Mouse (Mus musculus) testis, adult 2 months (tissue): ENCODE data around the gene Slc1a7. TPM values are rescaled to one million over a fixed set of nuclear protein-coding genes. Genes with fewer than 3 reads are reported as not detected.

Experiments
- H3K27ac ChIP-seq: fragments of 200-500 bp; 2 replicates; pipeline ENCODE4 v1.5.1; 2012; ENCODE audit warnings: low read depth, low read length; ENCODE audit not compliant: control insufficient read depth, insufficient read depth
- H3K27me3 ChIP-seq: fragments of 200-500 bp; 2 replicates; pipeline ENCODE4 v1.6.1; 2012; ENCODE audit warnings: mild to moderate bottlenecking, low read length, moderate library complexity; ENCODE audit not compliant: control insufficient read depth, insufficient read depth
- H3K36me3 ChIP-seq: fragments of 200-500 bp; 2 replicates; pipeline ENCODE4 v1.6.1; 2012; ENCODE audit warnings: mild to moderate bottlenecking, low read length; ENCODE audit not compliant: control insufficient read depth, insufficient read depth
- H3K4me1 ChIP-seq: fragments of 200-500 bp; 2 replicates; pipeline ENCODE4 v1.6.1; 2012; ENCODE audit warnings: low read length; ENCODE audit not compliant: control insufficient read depth, insufficient read depth
- H3K4me3 ChIP-seq: fragments of 200-500 bp; 2 replicates; pipeline ENCODE4 v1.5.1; 2012; ENCODE audit warnings: low read depth, mild to moderate bottlenecking, low read length, moderate library complexity, mixed read lengths; ENCODE audit not compliant: control insufficient read depth
- CTCF ChIP-seq: fragments of 200-500 bp; IDR thresholded peaks from 2 replicates; pipeline ENCODE4 v1.5.1; 2012; ENCODE audit warnings: low read depth, mild to moderate bottlenecking, inconsistent platforms, low read length, moderate library complexity; ENCODE audit not compliant: control insufficient read depth, insufficient read depth, insufficient replicate concordance
- POLR2A ChIP-seq: fragments of 200-500 bp; IDR thresholded peaks from 2 replicates; pipeline ENCODE4 v1.6.1; 2012; ENCODE audit warnings: low read depth, mild to moderate bottlenecking, inconsistent platforms, low read length, moderate library complexity; ENCODE audit not compliant: control insufficient read depth
- polyA plus RNA-seq: library from polyadenylated mRNA; depleted of rRNA; stranded (reverse); fragments of >200 nt; gene quantifications from 2 replicates; pipeline ENCODE4 v1.2.3, GENCODE M21; 2012

Slc1a7 gene
- polyA plus RNA-seq, 1 experiment, result 2.2 TPM

GRCm38 (mm10) chr4:108023186-108023585 lies 55.1 kb downstream of the Slc1a7 start:
- Histone ChIP-seq H3K36me3 (no peaks in the 10 kb centered on the region), H3K4me1 (peaks cover 2% of the 10 kb centered on the region; the same call in 1 of the 2 replicates), H3K27me3 (no peaks in the 10 kb centered on the region), H3K4me3 (no peak overlapping the region), H3K27ac (no peak overlapping the region)
- TF ChIP-seq CTCF, result no peak
- no peak for TF ChIP-seq POLR2A

GRCm38 (mm10) chr4:108024641-108025040 lies 56.5 kb downstream of the Slc1a7 start:
- no peak overlapping the region for H3K27ac ChIP-seq
- no peaks in the 10 kb centered on the region for H3K27me3 ChIP-seq
- H3K4me3 ChIP-seq, result no peak overlapping the region
- TF ChIP-seq POLR2A (no peak), CTCF (no peak)
- no peaks in the 10 kb centered on the region for H3K36me3 ChIP-seq
- peaks cover 2% of the 10 kb centered on the region; the same call in 1 of the 2 replicates for H3K4me1 ChIP-seq

GRCm38 (mm10) chr4:108025269-108025668 lies 57.1 kb downstream of the Slc1a7 start:
- Histone ChIP-seq H3K4me3 (no peak overlapping the region), H3K4me1 (peaks cover 2% of the 10 kb centered on the region; the same call in 1 of the 2 replicates), H3K36me3 (no peaks in the 10 kb centered on the region), H3K27me3 (no peaks in the 10 kb centered on the region), H3K27ac (no peak overlapping the region)
- TF ChIP-seq CTCF (no peak), POLR2A (no peak)

GRCm38 (mm10) chr4:108026193-108026592 lies 58.1 kb downstream of the Slc1a7 start:
- Histone ChIP-seq H3K36me3 (no peaks in the 10 kb centered on the region), H3K4me3 (no peak overlapping the region), H3K4me1 (peaks cover 6% of the 10 kb centered on the region), H3K27ac (no peak overlapping the region), H3K27me3 (no peaks in the 10 kb centered on the region)
- TF ChIP-seq POLR2A, result no peak
- no peak for TF ChIP-seq CTCF

- H3K36me3 ChIP-seq, result no peaks in the 10 kb centered on the region
- TF ChIP-seq CTCF (no peak), POLR2A (no peak)
- peak overlapping the region; percentile 23; the same call in 1 of the 2 replicates for H3K4me3 ChIP-seq
- no peak overlapping the region for H3K27ac ChIP-seq
- no peaks in the 10 kb centered on the region; the same call in 1 of the 2 replicates for H3K27me3 ChIP-seq
- H3K4me1 ChIP-seq, result peaks cover 9% of the 10 kb centered on the region
Measured at GRCm38 (mm10) chr4:108030888-108031501, 62.9 kb downstream of the Slc1a7 start.

- Histone ChIP-seq H3K4me3 (peak overlapping the region; percentile 65), H3K27ac (no peak overlapping the region), H3K36me3 (no peaks in the 10 kb centered on the region), H3K27me3 (no peaks in the 10 kb centered on the region; the same call in 1 of the 2 replicates), H3K4me1 (peaks cover 9% of the 10 kb centered on the region)
- no peak for TF ChIP-seq CTCF
- no peak for TF ChIP-seq POLR2A
Measured at GRCm38 (mm10) chr4:108031502-108032351, 63.6 kb downstream of the Slc1a7 start.

GRCm38 (mm10) chr4:108032352-108032849 lies 64.3 kb downstream of the Slc1a7 start:
- Histone ChIP-seq H3K4me1 (peaks cover 9% of the 10 kb centered on the region), H3K27me3 (no peaks in the 10 kb centered on the region; the same call in 1 of the 2 replicates), H3K27ac (no peak overlapping the region), H3K36me3 (no peaks in the 10 kb centered on the region), H3K4me3 (no peak overlapping the region)
- no peak for TF ChIP-seq CTCF
- no peak for TF ChIP-seq POLR2A
